Comparison of ENCODE assay signal across 8 mouse cellular contexts in the genomic region with DNA sequence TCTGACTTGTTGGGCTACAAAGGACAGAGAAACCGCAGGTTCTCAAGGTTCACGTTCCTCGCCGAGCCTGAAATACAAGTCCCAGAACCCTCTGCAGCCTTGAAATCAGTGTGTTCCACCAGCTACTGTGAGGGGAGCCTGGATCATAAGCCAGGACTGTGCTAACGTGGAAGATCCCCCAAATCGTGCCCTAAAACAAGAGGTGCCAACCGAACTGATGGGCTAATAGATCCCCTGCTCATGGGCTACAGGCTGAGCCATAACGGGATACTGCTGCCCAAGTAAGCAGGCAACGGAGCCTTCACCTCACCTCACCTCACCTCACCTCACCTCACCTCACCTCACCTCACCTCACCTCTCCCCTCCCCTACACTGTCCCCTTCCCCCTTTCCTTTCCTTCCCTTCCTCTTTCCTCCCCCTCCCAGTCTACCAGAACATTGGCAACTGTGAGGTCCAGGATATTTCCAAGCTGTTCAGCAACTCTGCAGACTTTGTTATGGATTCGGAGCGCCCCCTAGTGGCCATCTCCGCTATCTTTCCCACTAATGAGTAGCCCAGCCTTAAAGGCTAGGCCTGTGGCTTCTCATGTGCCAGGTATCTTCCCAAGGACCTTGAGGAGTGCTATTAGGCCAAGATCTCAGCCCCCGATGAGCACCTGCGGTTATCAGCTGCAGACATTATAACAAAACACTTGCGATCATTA. TPM values are rescaled to one million over a fixed set of nuclear protein-coding genes. Genes with fewer than 3 reads are reported as not detected.
DNase-seq lines count a peak whose midpoint lies in the region; ATAC-seq lines count a peak whose summit lies in the region.

No protein-coding gene starts in this region.

- H3K9ac ChIP-seq in neural tube, embryonic 15.5 days (replicated peaks): no peak overlapping the region
- no peak overlapping the region for H3K9ac ChIP-seq in limb, embryonic 11.5 days (ENCODE audit: low read length)

- H3K4me3 ChIP-seq in neural tube, embryonic 15.5 days (replicated peaks): no peak overlapping the region
- no peak overlapping the region for H3K4me3 ChIP-seq in limb, embryonic 11.5 days (ENCODE audit: low read depth, low read length)

- no peak for ATAC-seq in neural tube, embryonic 15.5 days (ENCODE audit: low FRiP score)
- peak; percentile 66; the same call in 1 of the 2 replicates for ATAC-seq in limb, embryonic 11.5 days (ENCODE audit: insufficient number of reproducible peaks, low FRiP score, low TSS enrichment, low read depth)

- peaks cover 5% of the 10 kb centered on the region; the same call in 1 of the 2 replicates for H3K4me1 ChIP-seq in neural tube, embryonic 15.5 days
- H3K4me1 ChIP-seq in limb, embryonic 11.5 days (ENCODE audit: control insufficient read depth, insufficient read depth, low read length): peaks cover 15% of the 10 kb centered on the region

- no peak overlapping the region for H3K4me2 ChIP-seq in neural tube, embryonic 15.5 days
- no peak overlapping the region for H3K4me2 ChIP-seq in limb, embryonic 11.5 days (ENCODE audit: low read depth, severe bottlenecking)

- H3K27ac ChIP-seq in neural tube, embryonic 15.5 days (replicated peaks): no peak overlapping the region
- no peak overlapping the region for H3K27ac ChIP-seq in limb, embryonic 11.5 days (replicated peaks; ENCODE audit: low read depth, low read length)

- no peaks in the 10 kb centered on the region for H3K9me3 ChIP-seq in neural tube, embryonic 15.5 days (replicated peaks)
- H3K9me3 ChIP-seq in limb, embryonic 11.5 days (ENCODE audit: control insufficient read depth, low read length): no peaks in the 10 kb centered on the region

- H3K36me3 ChIP-seq in neural tube, embryonic 15.5 days: no peaks in the 10 kb centered on the region
- no peaks in the 10 kb centered on the region for H3K36me3 ChIP-seq in limb, embryonic 11.5 days (ENCODE audit: control insufficient read depth, insufficient read depth, low read length)

- DNase-seq in neural tube, embryonic 10.5 days (ENCODE audit: extremely low spot score, low spot score): peak; percentile 88
- DNase-seq in embryo, embryonic 11.5 days (ENCODE audit: low read depth, low spot score): peak; percentile 81
- peak; percentile 85 to 89 for DNase-seq in gastrocnemius, postnatal 4 days (ENCODE audit: low spot score in 2 of 2)
- DNase-seq in kidney, adult 8-10 months: peak; percentile 43 to 80
- peak; percentile 95 for DNase-seq in limb, embryonic 11.5 days (ENCODE audit: low spot score)
- DNase-seq in naive thymus-derived CD4-positive, alpha-beta T cell, adult 2 months (ENCODE audit: low read depth): peak; percentile 50
- peak; percentile 58 for DNase-seq in telencephalon, adult 2 months (ENCODE audit: low read depth, low spot score)

- 56% methylated on average over 15 of the region's 15 CpGs for WGBS in neural tube, embryonic 15.5 days
- WGBS in limb, embryonic 11.5 days: 47% methylated on average over 15 of the region's 15 CpGs

- H3K27me3 ChIP-seq in neural tube, embryonic 15.5 days (replicated peaks): no peaks in the 10 kb centered on the region
- no peaks in the 10 kb centered on the region for H3K27me3 ChIP-seq in limb, embryonic 11.5 days (ENCODE audit: control insufficient read depth, insufficient read depth, low read length)

RNA-seq across cellular contexts. Expression of gene Castor2, which starts 36.0 kb away (rescaled TPM):
- polyA plus RNA-seq in neural tube, embryonic 15.5 days (2015; fragmentation: Nextera tagmentation; extraction: Ambion mirVana): 22.8 TPM in 2 replicates
- total RNA-seq in gastrocnemius, postnatal 4 days (2021): 100 to 1,000 TPM in 1 of 2 experiments, 10 to 100 TPM in 1; 92.5 to 118 TPM
- polyA plus RNA-seq in limb, embryonic 11.5 days (2014; fragmentation: Nextera tagmentation; extraction: Ambion mirVana): 9.2 and 11.8 TPM in 2 replicates
